Comparison of ENCODE assay signal across 8 mouse cellular contexts in genomic region chr4:40853565-40854386, GRCm38 (mm10). TPM values are rescaled to one million over a fixed set of nuclear protein-coding genes. Genes with fewer than 3 reads are reported as not detected.
DNase-seq lines count a peak whose midpoint lies in the region; ATAC-seq and TF ChIP-seq lines count a peak whose summit lies in the region.

B4galt1 (minus strand) TSS chr4:40854005.

- H3K27ac ChIP-seq in forebrain, postnatal 0 days (ENCODE audit: low read depth, low read length), result peak within 1 kb of the TSS; percentile 85
- peak within 1 kb of the TSS; percentile 94 for H3K27ac ChIP-seq in lung, embryonic 15.5 days

- peak; percentile 95 for DNase-seq in G1E (ENCODE audit: low spot score)
- DNase-seq in cerebellum, adult 18-20 months, result peak; percentile 85 to 90
- DNase-seq in forebrain, postnatal 0 days, result peak; percentile 97
- peak; percentile 100 for DNase-seq in heart, postnatal 4 days
- peak; percentile 86 to 90 for DNase-seq in layer of hippocampus, adult 8-10 months (ENCODE audit: low spot score in 2 of 2)
- peak; percentile 99 for DNase-seq in ovary, adult 18-20 months (ENCODE audit: low spot score)
- DNase-seq in thymus, postnatal 0 days (ENCODE audit: low spot score), result peak; percentile 100

- peaks cover 5% of the 10 kb centered on the region; the same call in 1 of the 2 replicates for H3K27me3 ChIP-seq in G1E (ENCODE audit: insufficient read depth, low read length)
- H3K27me3 ChIP-seq in forebrain, postnatal 0 days (ENCODE audit: insufficient read depth, low read length), result no peaks in the 10 kb centered on the region
- H3K27me3 ChIP-seq in lung, embryonic 15.5 days, result no peaks in the 10 kb centered on the region

- peak within 1 kb of the TSS; percentile 73 for H3K4me2 ChIP-seq in forebrain, postnatal 0 days (ENCODE audit: low read depth)
- H3K4me2 ChIP-seq in lung, embryonic 15.5 days, result peak within 1 kb of the TSS; percentile 88

- ATAC-seq in G1E (ENCODE audit: extremely low read depth, insufficient number of reproducible peaks, low FRiP score, poor library complexity, severe bottlenecking), result peak; percentile 84
- ATAC-seq in forebrain, postnatal 0 days, result peak; percentile 94
- peak; percentile 96 for ATAC-seq in lung, embryonic 15.5 days (ENCODE audit: borderline replicate concordance, extremely low read depth, low FRiP score, low TSS enrichment)

- WGBS in forebrain, postnatal 0 days, result 3% methylated on average over 74 of the region's 83 CpGs
- WGBS in lung, embryonic 15.5 days, result 0% methylated on average over 83 of the region's 83 CpGs

- TF ChIP-seq CTCF in G1E (IDR thresholded peaks at IDR 0.05; ENCODE audit: low read depth, low read length), result no peak
- TF ChIP-seq CTCF in forebrain, postnatal 0 days (IDR thresholded peaks at IDR 0.05; ENCODE audit: low read depth), result peak; percentile 7; the same call in 1 of the 2 replicates

- peaks cover 63% of the 10 kb centered on the region for H3K4me1 ChIP-seq in G1E (ENCODE audit: insufficient read depth, low read depth, low read length)
- peaks cover 3% of the 10 kb centered on the region; the same call in 1 of the 2 replicates for H3K4me1 ChIP-seq in forebrain, postnatal 0 days (ENCODE audit: insufficient read depth)
- H3K4me1 ChIP-seq in lung, embryonic 15.5 days, result peaks cover 37% of the 10 kb centered on the region

- peak within 1 kb of the TSS; percentile 85 for H3K4me3 ChIP-seq in G1E (ENCODE audit: low read depth, low read length)
- peak within 1 kb of the TSS; percentile 69 for H3K4me3 ChIP-seq in forebrain, postnatal 0 days (ENCODE audit: low read depth, low read length)
- peak within 1 kb of the TSS; percentile 82 for H3K4me3 ChIP-seq in lung, embryonic 15.5 days

- no peaks in the 10 kb centered on the region for H3K9me3 ChIP-seq in G1E (replicated peaks)
- no peaks in the 10 kb centered on the region for H3K9me3 ChIP-seq in forebrain, postnatal 0 days (ENCODE audit: low read length)
- no peaks in the 10 kb centered on the region for H3K9me3 ChIP-seq in lung, embryonic 15.5 days

- H3K36me3 ChIP-seq in G1E (replicated peaks), result peaks cover 15% of the 10 kb centered on the region
- no peaks in the 10 kb centered on the region for H3K36me3 ChIP-seq in forebrain, postnatal 0 days (ENCODE audit: insufficient read depth)
- H3K36me3 ChIP-seq in lung, embryonic 15.5 days, result no peaks in the 10 kb centered on the region

- peak within 1 kb of the TSS; percentile 81 for H3K9ac ChIP-seq in forebrain, postnatal 0 days
- peak within 1 kb of the TSS; percentile 91 for H3K9ac ChIP-seq in lung, embryonic 15.5 days

RNA-seq across cellular contexts. Expression of gene B4galt1, which starts in this region (rescaled TPM):
- total RNA-seq in G1E (2014; fragmentation: Nextera tagmentation) (30.3 and 39.1 TPM in 2 replicates), G1E (2017) (12.6 and 15.4 TPM in 2 replicates)
- polyA plus RNA-seq in G1E (2012), result 19.6 and 19.7 TPM in 2 replicates
- 6.8 and 10.0 TPM in 2 replicates for total RNA-seq in forebrain, postnatal 0 days (2014; rRNA removed)
- 4.6 and 4.9 TPM in 2 replicates for polyA plus RNA-seq in forebrain, postnatal 0 days (2015; fragmentation: Nextera tagmentation; extraction: Ambion mirVana)
- 10 to 100 TPM; 92.2 to 93.6 TPM for total RNA-seq in heart, postnatal 4 days (2021)
- total RNA-seq in layer of hippocampus, adult 8-10 months (2022), result 10 to 100 TPM in 2 of 4 experiments, 1 to 10 TPM in 2; 6.7 to 13.0 (median 9.0) TPM
- polyA plus RNA-seq in lung, embryonic 15.5 days (2015; fragmentation: Nextera tagmentation; extraction: Ambion mirVana), result 70.0 and 74.5 TPM in 2 replicates
- 29.6 and 32.0 TPM in 2 replicates for polyA plus RNA-seq in thymus, postnatal 0 days (2015; fragmentation: Nextera tagmentation; extraction: Ambion mirVana)

Comparison
In these comparisons a context has a peak if more than half of its experiments do, and no peak if none do; other contexts are left out.
1. Peak in every context shown above with its lines: DNase-seq, ATAC-seq, H3K4me3 ChIP-seq and H3K27ac ChIP-seq.